Mouse (Mus musculus): Measurements from ENCODE around the gene Sva.

Gene Sva

GRCm38 (mm10) chr6:42038094-42038493, at the start of gene Sva:
Gene Sva, plus strand, starts transcription at chr6:42038394.
- DNase-seq (ENCODE audit: low spot score in 2 of 2) = no peak
